Mouse (Mus musculus) layer of hippocampus, adult 9-10 months (tissue): ENCODE results near the gene Ski.

ENCODE experiments used
- DNase-seq: peaks from one replicate; pipeline ENCODE4 v3.0.0; 2022; ENCODE audit warnings: low spot score

Gene Ski

DNA sequence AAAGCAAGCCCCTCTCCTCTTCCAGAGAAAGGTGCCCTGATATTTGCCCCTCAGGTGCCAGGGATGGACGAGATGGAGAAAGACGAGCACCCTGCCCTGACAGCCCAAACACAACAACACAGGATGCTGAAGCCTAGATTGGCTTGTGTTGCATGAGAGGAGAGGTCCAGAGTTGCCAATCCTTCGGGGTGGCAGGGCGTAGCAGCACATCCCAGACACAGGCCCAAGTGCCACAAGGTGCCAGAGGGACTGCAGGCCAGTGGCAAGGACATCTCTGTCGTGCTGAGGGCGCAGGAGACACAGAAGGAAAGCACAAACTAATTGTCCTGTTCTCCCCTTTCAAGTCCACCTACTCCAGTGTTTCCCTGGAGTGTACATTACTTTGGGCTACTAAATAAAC, 8.2 kb downstream of the Ski start:
- DNase-seq = no peak

- DNase-seq = no peak
These were observed 8.7 kb downstream of the Ski start for GRCm38 (mm10) chr4:155213752-155214054.

- DNase-seq = no peak
These were observed 9.2 kb downstream of the Ski start for GRCm38 (mm10) chr4:155213052-155213751.

DNA sequence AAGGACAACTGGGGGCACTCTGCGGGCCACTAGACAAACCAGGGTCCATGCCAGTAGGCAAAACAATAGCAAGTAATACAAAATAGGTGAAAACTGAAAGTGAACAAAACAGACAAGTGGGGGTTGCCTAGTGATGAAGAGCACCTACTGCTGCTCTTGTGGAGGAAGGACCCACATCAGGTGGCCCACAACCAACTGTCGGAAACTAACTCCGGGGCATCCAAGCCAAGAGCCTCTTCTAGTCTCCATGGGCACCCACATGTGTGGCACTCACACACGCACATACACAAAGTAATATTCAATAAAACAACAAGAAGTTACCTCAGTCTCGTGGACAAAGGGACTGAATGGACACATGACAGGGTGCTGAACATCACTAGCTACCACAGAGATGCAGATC, 12.9 kb downstream of the Ski start:
- DNase-seq = no peak

DNA sequence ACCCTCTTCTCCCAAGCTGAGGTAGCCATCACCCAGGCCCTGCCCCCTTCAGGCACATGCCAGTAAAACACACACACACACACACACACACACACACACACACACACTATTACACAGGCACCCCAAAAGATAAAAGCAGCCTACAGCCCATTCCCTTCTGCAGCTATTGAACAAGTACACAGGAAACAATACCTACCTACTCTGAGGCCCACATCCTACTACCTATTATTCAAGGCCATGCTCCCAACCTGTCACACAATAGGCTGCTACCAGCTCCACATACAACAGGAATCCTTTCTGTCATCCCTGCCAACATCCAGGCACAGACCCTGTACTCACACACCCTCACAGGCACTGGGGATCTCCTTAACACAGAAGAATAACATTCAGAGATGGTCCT, 13.3 kb downstream of the Ski start:
- DNase-seq = no peak

- no peak for DNase-seq
These were observed 13.8 kb downstream of the Ski start for GRCm38 (mm10) chr4:155208613-155209012.

- no peak for DNase-seq
These were observed 14.6 kb downstream of the Ski start for GRCm38 (mm10) chr4:155207841-155208240.

GRCm38 (mm10) chr4:155206498-155206897, 15.9 kb downstream of the Ski start:
- no peak for DNase-seq

- no peak for DNase-seq
These were observed 16.5 kb downstream of the Ski start for GRCm38 (mm10) chr4:155205919-155206318.

DNA sequence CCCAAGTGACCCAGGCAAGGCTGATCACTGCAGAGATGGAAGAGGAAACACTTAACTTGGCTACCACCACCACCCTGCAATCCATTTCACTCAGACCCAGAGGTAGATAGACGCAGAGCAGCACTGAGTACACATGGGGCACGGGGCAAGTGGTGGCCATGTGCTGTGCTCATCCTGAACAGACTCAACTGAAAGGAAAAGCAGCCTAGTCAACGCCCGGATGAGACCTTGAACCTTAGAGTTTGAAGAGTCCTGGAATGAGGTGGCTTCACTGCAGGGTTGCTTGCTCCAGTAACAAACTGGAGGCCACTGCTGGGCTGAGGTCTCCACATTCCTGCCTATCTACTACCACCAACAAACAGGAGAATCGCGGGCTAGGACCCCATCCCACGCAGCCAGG, 20.6 kb downstream of the Ski start:
- no peak for DNase-seq

GRCm38 (mm10) chr4:155200861-155201390, 21.5 kb downstream of the Ski start:
- no peak for DNase-seq

GRCm38 (mm10) chr4:155197726-155198125, 24.7 kb downstream of the Ski start:
- DNase-seq = no peak

DNA sequence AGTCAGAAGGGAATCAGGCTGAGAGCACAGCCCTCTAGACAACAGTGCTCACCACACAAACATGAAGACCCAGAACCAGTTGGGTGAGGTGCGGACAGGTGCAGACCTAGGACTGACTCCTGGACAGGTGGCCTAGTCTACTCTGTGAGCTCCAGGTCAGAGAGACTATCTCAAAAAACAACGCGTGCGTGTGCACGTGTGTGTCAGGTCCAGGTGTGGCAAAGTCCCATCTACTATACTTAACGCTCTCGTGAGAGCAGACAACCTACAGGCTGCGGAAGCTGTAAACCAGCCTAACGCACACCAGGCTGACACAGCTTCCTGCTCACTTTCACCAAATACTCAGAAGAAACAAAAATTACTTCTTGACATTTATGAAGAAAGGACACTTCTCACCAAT, 27.2 kb downstream of the Ski start:
- DNase-seq = no peak

- DNase-seq = no peak
These were observed 32.1 kb downstream of the Ski start for GRCm38 (mm10) chr4:155190275-155190674.

- no peak for DNase-seq
These were observed 32.7 kb downstream of the Ski start for GRCm38 (mm10) chr4:155189711-155190139.

DNA sequence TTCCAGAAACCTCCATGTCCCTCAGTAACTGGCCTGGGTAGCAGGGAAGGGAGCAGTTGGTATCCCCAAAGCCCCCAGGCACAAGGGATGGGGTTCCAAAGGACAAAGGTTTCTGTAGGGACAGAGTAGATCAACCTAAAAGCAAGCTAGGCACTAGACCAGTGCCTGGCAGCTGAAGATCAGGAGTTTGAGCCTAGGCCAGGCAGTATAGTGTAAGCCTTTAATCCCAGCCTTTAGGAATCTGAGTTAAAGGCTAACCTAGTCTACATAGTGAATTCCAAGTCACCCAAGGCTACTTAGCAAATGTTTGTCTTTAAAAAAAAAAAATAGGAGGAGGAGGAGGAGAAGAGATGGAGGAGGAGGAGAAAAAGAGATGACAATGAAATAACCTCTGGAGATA, 33.6 kb downstream of the Ski start:
- DNase-seq = no peak

GRCm38 (mm10) chr4:155188341-155188740, 34.1 kb downstream of the Ski start:
- no peak for DNase-seq

GRCm38 (mm10) chr4:155187192-155187674, 35.2 kb downstream of the Ski start:
- no peak for DNase-seq

GRCm38 (mm10) chr4:155185845-155186244, 36.5 kb downstream of the Ski start:
- no peak for DNase-seq

DNA sequence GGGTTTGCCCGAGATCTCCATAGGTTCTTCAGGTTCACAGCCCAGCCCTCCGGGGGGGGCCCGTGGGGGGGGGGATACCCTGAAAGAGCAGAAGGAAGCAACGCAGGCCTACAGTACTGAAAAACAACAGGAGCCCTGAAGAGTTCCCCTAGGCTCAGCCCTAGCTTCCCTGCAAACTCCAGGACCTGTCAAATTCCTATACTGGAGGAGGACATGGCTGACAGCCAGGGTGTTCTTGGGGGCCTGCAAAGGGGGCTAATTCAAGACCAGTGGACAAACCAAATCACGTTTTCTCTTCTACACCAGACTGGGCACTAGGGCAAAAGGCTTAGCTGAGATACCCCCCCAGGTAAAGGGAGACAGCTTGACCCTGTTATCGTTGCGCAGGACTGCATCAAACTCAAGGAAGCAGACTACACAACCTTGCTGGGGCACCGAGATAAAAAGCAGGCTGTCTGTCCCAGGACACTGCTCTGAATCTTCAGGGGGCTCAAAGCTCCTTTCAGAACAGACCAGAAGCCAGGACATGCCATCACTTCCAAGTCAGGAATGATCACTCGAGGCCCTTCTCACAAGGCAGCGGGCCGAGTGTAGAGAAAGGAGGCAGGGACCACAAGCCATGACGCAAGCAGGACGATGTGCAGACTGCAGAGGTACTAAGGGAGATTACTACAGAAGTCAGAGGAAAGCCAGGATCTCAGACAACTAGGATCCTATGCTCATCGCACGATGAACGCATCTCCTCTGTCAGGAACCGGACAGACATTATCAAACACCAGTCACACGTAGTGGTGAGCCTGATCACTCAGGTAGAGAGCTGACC, 37.9 kb downstream of the Ski start:
- DNase-seq = no peak

DNA sequence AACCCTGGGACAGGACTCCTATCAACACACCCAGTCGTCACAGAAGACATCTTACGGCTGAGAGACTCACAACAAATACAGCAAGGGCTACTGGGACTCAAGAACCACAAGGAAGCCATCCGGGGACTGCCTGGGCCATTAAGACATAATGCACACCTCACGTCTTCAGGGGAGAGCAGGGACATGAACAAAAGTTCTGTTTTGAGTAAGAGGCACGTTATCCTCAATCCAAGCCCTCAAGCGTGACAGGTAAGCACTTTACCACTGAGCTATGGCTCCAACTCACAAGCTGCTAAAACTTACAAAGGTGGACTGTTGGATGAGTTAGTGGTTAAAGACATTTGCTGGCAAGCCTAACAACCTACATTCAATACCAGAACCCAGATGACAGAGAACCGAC, 39.2 kb downstream of the Ski start:
- DNase-seq = no peak

- DNase-seq = no peak
These were observed 43.3 kb downstream of the Ski start for GRCm38 (mm10) chr4:155178981-155179512.

- DNase-seq = no peak
These were observed 44.1 kb downstream of the Ski start for GRCm38 (mm10) chr4:155178274-155178673.
